Mouse (Mus musculus) kidney, postnatal 0 days (tissue): ENCODE data around the gene Hkdc1. TPM values are rescaled to one million over a fixed set of nuclear protein-coding genes. Genes with fewer than 3 reads are reported as not detected.

Source experiments
- ATAC-seq: fragments of 200-750 bp; cut with Nextera tagmentation; replicated peaks from 2 replicates; pipeline ENCODE4 v1.8.0; 2017; ENCODE audit warnings: low read depth, moderate number of reproducible peaks, moderate TSS enrichment, moderate library complexity; ENCODE audit not compliant: low FRiP score
- DNase-seq: peaks from one replicate; pipeline ENCODE4 v3.0.0-alpha.2; 2016; ENCODE audit warnings: low spot score
- H3K27ac ChIP-seq: fragments of 300-500 bp; sonication (generic); 2 replicates; pipeline ENCODE4 v1.5.1; 2014; ENCODE audit warnings: mild to moderate bottlenecking
- H3K27me3 ChIP-seq: fragments of 300-500 bp; sonication (generic); 2 replicates; pipeline ENCODE4 v1.6.1; 2014; ENCODE audit warnings: low read length, mixed read lengths; ENCODE audit not compliant: insufficient read depth
- H3K36me3 ChIP-seq: fragments of 300-500 bp; sonication (generic); 2 replicates; pipeline ENCODE4 v1.6.1; 2014; ENCODE audit warnings: low read length, mixed read lengths; ENCODE audit not compliant: insufficient read depth
- H3K4me1 ChIP-seq: fragments of 300-500 bp; sonication (generic); replicated peaks from 2 replicates; pipeline ENCODE4 v1.6.1; 2014; ENCODE audit warnings: antibody characterized with exemption, low read length, mixed read lengths; ENCODE audit not compliant: insufficient read depth
- H3K4me2 ChIP-seq: fragments of 300-500 bp; sonication (generic); 2 replicates; pipeline ENCODE4 v1.6.1; 2014; ENCODE audit warnings: mild to moderate bottlenecking, low read length, moderate library complexity, mixed read lengths
- H3K4me3 ChIP-seq: fragments of 300-500 bp; sonication (generic); replicated peaks from 2 replicates; pipeline ENCODE4 v1.5.1; 2014; ENCODE audit warnings: low read depth, low read length
- H3K9ac ChIP-seq: fragments of 300-500 bp; sonication (generic); 2 replicates; pipeline ENCODE4 v1.6.1; 2014; ENCODE audit warnings: low read depth, low read length
- H3K9me3 ChIP-seq: fragments of 300-500 bp; sonication (generic); replicated peaks from 2 replicates; pipeline ENCODE4 v1.6.1; 2016; ENCODE audit warnings: low read length, inconsistent platforms, mixed read lengths
- CTCF ChIP-seq: IDR thresholded peaks from 2 replicates; pipeline ENCODE4 v1.5.1; 2016; ENCODE audit warnings: antibody characterized with exemption, low read depth, mild to moderate bottlenecking, moderate library complexity
- WGBS: fragments of 180-500 bp; shearing (Covaris S2); extraction: QIAGEN DNeasy Blood & Tissue Kit; methylation state at CpG from one replicate; pipeline ENCODE4 v1.1.7; 2014; 5-methylcytosine and 5-hydroxymethylcytosine counted together
- polyA plus RNA-seq: library from polyadenylated mRNA; unstranded; fragments of >200 nt; fragmentation: Nextera tagmentation; extraction: Ambion mirVana; gene quantifications from 2 replicates; pipeline ENCODE4 v1.2.1, GENCODE M21; 2015

Hkdc1 gene
- polyA plus RNA-seq, 1 experiment from 2014 or later, result 2.6 TPM

DNA sequence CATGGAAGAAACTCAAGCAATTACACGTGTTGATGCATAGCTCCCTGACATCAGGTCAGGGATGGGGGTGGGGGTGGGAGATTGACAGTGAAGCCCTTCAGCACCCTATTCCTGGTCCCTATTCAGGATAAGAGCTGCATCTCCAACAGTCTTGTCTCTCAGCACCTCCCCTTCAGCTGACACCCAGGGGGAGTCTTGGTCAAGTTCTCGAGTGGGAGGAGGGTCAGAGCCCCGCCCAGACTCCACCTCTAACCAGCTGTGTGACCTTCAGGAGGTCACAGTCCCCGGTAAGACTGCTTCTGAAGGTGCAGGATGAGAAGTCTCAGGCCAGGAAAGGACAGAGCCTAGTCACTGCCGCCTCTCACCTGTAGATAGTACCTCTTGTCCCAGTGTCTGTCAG, 83.7 kb downstream of the Hkdc1 start:
- Histone ChIP-seq H3K4me3 (peak overlapping the region; percentile 75), H3K27ac (peak overlapping the region; percentile 87), H3K4me1 (peaks cover 37% of the 10 kb centered on the region), H3K9ac (peak overlapping the region; percentile 74), H3K9me3 (no peaks in the 10 kb centered on the region), H3K27me3 (no peaks in the 10 kb centered on the region), H3K36me3 (no peaks in the 10 kb centered on the region), H3K4me2 (peak overlapping the region; percentile 89)
- ATAC-seq (no peak), DNase-seq (no peak)
- TF ChIP-seq CTCF, result no peak
- WGBS, result 18% methylated on average over 5 of the region's 5 CpGs

GRCm38 (mm10) chr10:62338176-62338575, 84.1 kb downstream of the Hkdc1 start:
- WGBS, result 33% methylated on average over 9 of the region's 9 CpGs
- Histone ChIP-seq H3K4me2 (peak overlapping the region; percentile 89), H3K9ac (no peak overlapping the region), H3K36me3 (no peaks in the 10 kb centered on the region), H3K4me3 (peak overlapping the region; percentile 75; the same call in 1 of the 2 replicates), H3K27ac (peak overlapping the region; percentile 87), H3K4me1 (peaks cover 37% of the 10 kb centered on the region), H3K27me3 (no peaks in the 10 kb centered on the region), H3K9me3 (no peaks in the 10 kb centered on the region)
- ATAC-seq, result no peak
- TF ChIP-seq CTCF, result no peak
- peak; percentile 28 for DNase-seq

DNA sequence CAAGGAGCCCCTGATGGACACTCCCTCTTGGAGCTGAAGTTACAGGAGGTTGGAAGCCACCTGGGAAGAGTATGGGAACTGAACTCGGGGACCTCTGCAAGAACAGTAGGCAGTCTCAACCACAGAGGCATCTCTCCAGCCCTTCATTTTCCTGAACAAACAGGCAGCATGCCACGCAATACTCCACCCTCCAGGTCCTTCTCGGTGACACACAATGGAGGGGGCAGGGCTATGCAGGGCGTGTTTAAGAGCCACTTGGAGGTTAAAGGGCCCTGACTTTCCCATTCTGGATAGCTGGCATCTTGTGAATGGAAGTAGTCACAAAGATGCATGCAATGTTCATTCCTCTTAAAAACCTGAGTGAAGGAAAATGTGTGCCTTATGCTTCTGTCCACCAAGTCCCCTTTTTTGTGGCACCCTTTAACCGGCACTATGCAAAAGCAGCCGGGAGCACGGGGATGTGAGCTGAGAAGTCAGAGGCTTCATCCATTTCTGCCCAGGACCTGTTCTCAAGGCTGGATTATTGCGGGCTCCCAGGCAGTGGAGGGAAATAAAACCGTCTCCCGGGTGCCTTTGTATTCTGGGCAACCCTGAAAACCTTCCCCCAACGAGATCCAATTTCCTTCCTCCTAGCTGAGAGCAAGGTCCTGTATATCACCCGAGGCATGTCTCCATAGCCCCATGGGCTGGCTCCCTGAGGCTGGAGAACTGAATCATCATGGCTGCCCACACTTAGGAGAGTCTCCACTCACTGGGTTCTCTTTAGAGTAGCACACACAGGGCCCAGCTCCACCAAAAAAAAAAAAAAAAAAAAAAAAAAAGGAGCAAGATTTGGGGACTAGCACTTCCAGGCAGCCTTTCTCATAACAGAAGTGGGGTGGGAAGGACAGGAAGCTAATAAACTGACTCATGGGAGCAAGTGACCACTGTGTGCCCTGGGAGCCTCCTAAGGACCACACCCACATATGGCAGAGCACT, 85.4 kb downstream of the Hkdc1 start:
- no peak overlapping the region; the same call in 1 of the 2 replicates for H3K4me2 ChIP-seq
- H3K4me3 ChIP-seq, result no peak overlapping the region
- H3K4me1 ChIP-seq, result peaks cover 40% of the 10 kb centered on the region
- H3K27me3 ChIP-seq, result no peaks in the 10 kb centered on the region
- ATAC-seq (no peak), DNase-seq (peak; percentile 29)
- WGBS, result 26% methylated on average over 12 of the region's 12 CpGs
- TF ChIP-seq CTCF, result no peak
- H3K9ac ChIP-seq, result no peak overlapping the region
- H3K36me3 ChIP-seq, result no peaks in the 10 kb centered on the region
- no peaks in the 10 kb centered on the region for H3K9me3 ChIP-seq
- H3K27ac ChIP-seq, result peak overlapping the region; percentile 39

- Histone ChIP-seq H3K27me3 (no peaks in the 10 kb centered on the region), H3K4me1 (peaks cover 34% of the 10 kb centered on the region), H3K4me3 (no peak overlapping the region), H3K36me3 (no peaks in the 10 kb centered on the region), H3K9ac (no peak overlapping the region), H3K9me3 (no peaks in the 10 kb centered on the region), H3K4me2 (no peak overlapping the region), H3K27ac (no peak overlapping the region)
- DNase-seq, result no peak
- WGBS, result 21% methylated on average over 6 of the region's 6 CpGs
- no peak for ATAC-seq
- TF ChIP-seq CTCF, result no peak
These were observed 86.9 kb downstream of the Hkdc1 start for GRCm38 (mm10) chr10:62335423-62335776.

GRCm38 (mm10) chr10:62334686-62335422, 87.4 kb downstream of the Hkdc1 start:
- Histone ChIP-seq H3K27me3 (no peaks in the 10 kb centered on the region), H3K4me2 (no peak overlapping the region), H3K9me3 (no peaks in the 10 kb centered on the region), H3K4me3 (no peak overlapping the region), H3K9ac (no peak overlapping the region), H3K27ac (no peak overlapping the region), H3K36me3 (no peaks in the 10 kb centered on the region), H3K4me1 (peaks cover 38% of the 10 kb centered on the region)
- no peak for DNase-seq
- ATAC-seq, result no peak
- TF ChIP-seq CTCF, result no peak
- 61% methylated on average over 20 of the region's 20 CpGs for WGBS

DNA sequence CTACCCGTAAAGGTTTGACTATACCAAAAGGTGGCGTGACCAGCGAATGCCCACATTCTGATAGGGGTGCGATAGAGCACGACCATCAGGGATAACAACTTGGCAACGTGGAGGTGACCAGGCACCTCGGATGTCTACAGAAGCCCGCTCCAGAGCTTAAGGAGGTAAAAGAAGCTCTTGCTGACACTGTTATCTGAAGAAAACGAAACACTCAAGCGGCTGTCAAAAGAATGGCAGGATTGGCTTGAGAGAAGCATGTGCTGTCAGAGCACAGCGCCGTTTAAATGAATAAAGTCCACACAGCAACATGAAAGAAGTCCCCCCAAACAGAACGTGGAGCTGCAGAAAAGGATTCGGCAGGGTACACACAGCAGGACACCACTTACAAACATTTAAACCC, 89.0 kb downstream of the Hkdc1 start:
- Histone ChIP-seq H3K4me3 (no peak overlapping the region), H3K9me3 (no peaks in the 10 kb centered on the region), H3K4me1 (peaks cover 34% of the 10 kb centered on the region), H3K27me3 (no peaks in the 10 kb centered on the region), H3K9ac (no peak overlapping the region), H3K27ac (no peak overlapping the region), H3K36me3 (no peaks in the 10 kb centered on the region), H3K4me2 (no peak overlapping the region)
- ATAC-seq (no peak), DNase-seq (no peak)
- WGBS, result 74% methylated on average over 14 of the region's 14 CpGs
- no peak for TF ChIP-seq CTCF

Other genes with a start within 250 kb of the Hkdc1 start
- gene Tspan15, start 191.2 kb downstream of the Hkdc1 start, polyA plus RNA-seq, result 47.0 and 49.8 TPM in 2 replicates
- gene Tacr2, start 170.1 kb downstream of the Hkdc1 start, polyA plus RNA-seq, result not detected in 2 replicates
- gene Hk1, start 42.6 kb downstream of the Hkdc1 start, polyA plus RNA-seq, result 62.6 and 68.3 TPM in 2 replicates
- gene 4930507D05Rik, start 27.0 kb upstream of the Hkdc1 start, polyA plus RNA-seq, result 0.45 and 0.53 TPM in 2 replicates
- 21.6 and 22.7 TPM in 2 replicates for gene Supv3l1, start 27.2 kb upstream of the Hkdc1 start, polyA plus RNA-seq
- gene Vps26a, start 64.3 kb upstream of the Hkdc1 start, polyA plus RNA-seq, result 79.1 and 84.6 TPM in 2 replicates
- 36.6 and 45.1 TPM in 2 replicates for gene Srgn, start 105.0 kb upstream of the Hkdc1 start, polyA plus RNA-seq
- gene Kif1bp, start 156.0 kb upstream of the Hkdc1 start, polyA plus RNA-seq, result 29.1 and 33.8 TPM in 2 replicates
- gene Ddx21, start 179.8 kb upstream of the Hkdc1 start, polyA plus RNA-seq, result 15.7 and 16.6 TPM in 2 replicates
- 107 and 109 TPM in 2 replicates for gene Ddx50, start 228.7 kb upstream of the Hkdc1 start, polyA plus RNA-seq